Mouse (Mus musculus) hematopoietic multipotent progenitor cell, adult 10-12 weeks (in vitro differentiated cells): Measurements from ENCODE around the gene Amotl1. TPM values are rescaled to one million over a fixed set of nuclear protein-coding genes. Genes with fewer than 3 reads are reported as not detected.

ENCODE experiments used
- polyA plus RNA-seq: library from polyadenylated mRNA; stranded (reverse); fragments of >175 nt; gene quantifications from 2 replicates; pipeline ENCODE4 v1.2.3, GENCODE M21; 2012; ENCODE audit warnings: low replicate concordance

The Amotl1 gene
- polyA plus RNA-seq = 0.07 and 0.82 TPM in 2 replicates

DNA sequence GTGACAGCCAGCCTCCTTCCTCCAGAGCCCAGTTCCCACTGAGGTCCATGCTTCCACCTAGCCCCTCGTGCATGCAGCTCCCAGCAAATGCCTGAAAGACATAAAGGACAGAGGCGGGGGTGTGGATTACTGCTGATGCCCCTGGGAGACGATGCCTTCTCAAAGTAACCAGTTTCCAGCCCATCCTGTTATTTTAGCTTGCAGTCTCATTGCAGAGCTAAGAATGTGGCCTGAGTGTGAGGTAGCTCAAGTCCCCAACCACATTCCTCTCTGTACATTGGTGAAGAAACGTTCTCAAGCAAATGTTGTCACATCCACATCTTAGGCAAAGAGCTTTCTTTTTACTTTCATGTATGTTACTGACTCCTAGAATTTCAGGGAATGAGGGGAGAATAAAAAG lies at the start of gene Amotl1:
Amotl1 (minus strand) TSS at position 101 of the 400 bp plus-strand sequence.

DNA sequence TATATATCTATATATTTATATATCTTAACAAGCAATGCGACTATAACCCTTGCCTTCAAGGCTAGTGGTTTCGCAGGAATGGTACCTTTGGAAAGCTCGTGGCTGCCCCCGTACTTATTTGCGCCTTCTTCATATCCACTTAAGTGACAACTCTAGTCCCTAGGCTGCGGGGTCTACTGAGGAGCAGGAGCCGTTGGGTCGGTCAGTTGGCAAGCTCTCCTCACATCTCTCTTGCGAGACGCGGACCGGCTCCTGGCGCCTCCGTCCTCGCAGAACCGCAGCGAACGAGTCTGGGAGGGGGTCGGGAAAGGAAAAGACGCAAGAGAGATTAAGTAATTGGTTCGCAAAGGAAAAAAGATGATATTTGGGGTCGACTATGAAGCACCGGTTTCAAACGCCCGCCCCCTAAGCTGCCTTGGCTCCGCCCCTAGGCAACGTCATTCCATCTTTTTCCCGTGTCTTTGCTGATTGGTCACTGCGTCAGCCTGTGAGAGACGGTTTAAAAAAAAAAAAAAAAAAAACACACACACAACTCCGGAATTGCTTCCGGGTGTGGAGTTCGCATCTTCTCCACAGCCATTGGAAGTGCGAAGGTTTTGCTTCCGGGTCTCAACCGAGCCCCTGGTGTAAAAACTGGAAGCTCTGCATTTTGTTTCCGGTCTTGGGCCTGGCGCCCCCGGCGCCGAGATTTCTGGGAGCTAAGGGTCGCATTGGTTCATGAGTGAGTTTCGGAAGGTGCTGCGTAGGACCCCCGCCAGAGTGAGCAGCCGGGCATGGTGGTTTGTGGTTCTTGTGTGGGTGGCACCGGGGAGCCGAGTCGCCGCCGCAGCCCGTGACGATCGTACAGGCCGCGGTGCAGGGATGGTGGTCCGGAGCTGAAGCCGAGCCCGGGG lies 144.6 kb downstream of the Amotl1 start, which contains the start of the genes Kdm4d and Cwc15:
Kdm4d (minus strand) TSS at position 460 of the 893 bp plus-strand sequence.
Cwc15 (plus strand) TSS at position 595 of the 893 bp plus-strand sequence.

Other genes with a start within 250 kb of the Amotl1 start
- gene Kdm4d, start 144.6 kb downstream of the Amotl1 start, polyA plus RNA-seq = 0.37 and 0.47 TPM in 2 replicates
- gene Cwc15, start 144.4 kb downstream of the Amotl1 start, polyA plus RNA-seq = 7.3 and 21.5 TPM in 2 replicates
- gene Piwil4, start 95.7 kb upstream of the Amotl1 start, polyA plus RNA-seq = not detected in 2 replicates
- gene Fut4, start 107.3 kb upstream of the Amotl1 start, polyA plus RNA-seq = 4.0 and 11.1 TPM in 2 replicates
- gene 1700012B09Rik, start 126.0 kb upstream of the Amotl1 start, polyA plus RNA-seq = not detected in 2 replicates
- gene Mre11a, start 139.6 kb upstream of the Amotl1 start, polyA plus RNA-seq = 3.5 and 5.0 TPM in 2 replicates
- 21.8 and 37.5 TPM in 2 replicates for gene Ankrd49, start 139.8 kb upstream of the Amotl1 start, polyA plus RNA-seq
- 0.96 and 4.0 TPM in 2 replicates for gene Gpr83, start 215.2 kb upstream of the Amotl1 start, polyA plus RNA-seq